Mouse (Mus musculus): ENCODE results near the gene Wdr5b.
A peak's percentile ranks its signal among the peaks of the same experiment; 100 is the strongest.

Gene Wdr5b

DNA sequence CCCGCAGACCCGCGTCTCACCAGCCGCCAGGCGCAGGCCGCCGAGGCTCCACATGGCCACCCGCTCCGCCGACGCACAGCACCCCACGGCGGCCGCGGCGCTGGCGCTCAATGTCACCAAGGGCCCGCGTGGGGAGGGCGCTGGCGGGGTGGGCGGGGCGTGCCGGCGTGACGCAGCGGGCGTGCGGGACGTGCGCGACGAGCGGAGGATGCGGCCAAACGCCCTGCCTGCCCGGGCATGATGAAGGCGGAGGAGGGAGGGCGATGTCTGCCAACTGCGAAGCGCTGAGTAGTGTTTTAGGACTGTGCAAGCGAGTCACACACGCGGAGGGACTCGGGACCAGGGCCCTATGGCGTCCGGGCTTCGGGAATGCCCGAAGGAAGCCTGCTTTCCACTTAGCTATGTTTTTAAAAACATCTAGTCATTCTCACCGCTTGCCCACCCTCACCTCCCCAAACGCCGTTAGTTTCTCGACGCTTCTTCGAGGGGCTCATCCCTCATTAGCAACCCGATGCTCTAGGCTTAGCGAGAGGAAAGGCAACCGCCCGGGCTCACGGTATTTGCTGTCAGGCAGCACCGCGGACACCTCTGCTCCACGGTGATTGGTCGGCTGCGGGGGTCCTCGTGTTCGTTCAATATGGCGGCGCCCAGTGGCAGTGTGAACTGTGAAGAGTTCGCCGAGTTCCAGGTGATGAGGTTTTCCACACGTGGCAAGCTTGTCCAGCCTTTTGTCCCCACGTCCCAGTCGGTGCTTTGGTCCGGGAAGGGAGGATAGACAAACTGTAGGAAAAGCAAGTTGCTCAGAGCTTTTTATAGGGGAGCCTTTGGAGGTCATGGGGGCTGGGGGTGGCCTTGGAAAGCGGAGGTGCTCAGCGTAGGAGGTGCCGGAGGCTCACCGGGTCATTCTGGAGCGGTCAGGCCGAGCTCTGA, 30.7 kb downstream of the Wdr5b start, which contains the start of the genes Fam162a and Ccdc58:
Gene Fam162a, minus strand, starts transcription at position 145 of the 930 bp plus-strand sequence.
Gene Ccdc58, plus strand, starts transcription at position 236 of the 930 bp plus-strand sequence.
- peak; percentile 91 for DNase-seq

DNA sequence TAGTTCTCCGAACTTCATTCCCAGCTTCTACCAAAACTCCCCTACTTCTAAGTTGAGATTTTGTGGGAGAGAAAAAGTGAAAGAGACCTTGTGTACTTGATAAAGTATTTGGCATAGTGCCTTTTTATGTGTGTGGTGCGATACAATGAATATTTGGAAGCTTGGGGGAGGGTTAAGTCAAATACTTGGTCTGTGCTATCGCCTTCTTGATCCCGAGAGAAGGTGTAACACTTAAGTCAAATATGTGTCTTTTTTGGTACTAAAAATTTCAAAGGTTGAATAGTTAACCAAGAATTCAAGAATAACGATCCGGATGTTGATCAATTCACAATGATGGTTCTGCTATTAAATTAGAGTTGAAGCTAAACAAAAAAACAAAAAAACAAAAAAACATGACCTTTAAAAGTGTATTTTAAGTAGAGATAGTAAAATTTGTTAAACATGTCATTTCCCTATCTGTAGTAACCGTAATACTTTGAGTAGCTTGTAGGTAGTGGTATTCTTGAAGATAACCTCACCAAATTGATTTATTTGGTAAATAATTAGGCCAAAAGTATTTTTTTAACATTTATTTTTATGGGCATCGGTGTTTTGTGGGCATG, 31.5 kb downstream of the Wdr5b start:
- no peak for DNase-seq

DNA sequence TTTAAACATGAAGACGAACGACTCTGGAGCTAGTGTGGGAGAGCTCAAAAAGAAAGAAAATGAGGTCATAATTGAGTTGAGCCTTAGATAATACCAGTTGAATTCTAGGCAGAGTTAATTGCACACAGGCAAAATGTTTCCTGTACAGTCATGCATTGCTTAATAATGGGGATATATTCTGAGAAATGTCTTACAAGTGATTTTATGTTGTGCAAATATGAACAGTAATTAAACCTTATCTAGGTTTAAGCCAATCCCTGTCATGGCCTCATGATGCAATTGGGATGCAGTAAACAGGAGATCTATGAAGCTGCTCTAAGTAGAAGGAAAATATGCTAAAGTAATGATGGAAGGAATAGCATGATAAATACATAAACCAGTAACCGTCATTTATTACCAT, 33.8 kb downstream of the Wdr5b start:
- DNase-seq = no peak

GRCm38 (mm10) chr16:36079916-36080315, 38.9 kb downstream of the Wdr5b start:
- no peak for DNase-seq

DNA sequence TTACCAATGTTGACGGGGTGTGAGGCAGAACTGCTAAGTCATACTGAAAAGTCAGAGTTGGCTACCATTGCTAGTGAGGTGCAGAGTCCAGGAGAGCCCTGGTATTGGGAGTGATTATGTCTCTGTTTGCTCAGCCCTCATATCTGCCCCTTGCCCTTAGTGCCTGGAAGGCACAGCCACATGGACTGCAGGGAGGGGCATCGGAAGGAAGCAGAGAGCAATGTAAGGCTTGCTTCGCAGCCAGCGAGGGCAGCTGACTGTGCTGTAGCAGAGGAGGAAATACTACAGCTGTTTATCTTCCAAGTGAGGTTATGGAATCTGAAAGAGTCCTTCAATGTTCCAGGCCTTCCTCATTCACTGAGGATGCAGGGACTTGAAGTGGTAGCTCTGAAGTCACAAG, 46.9 kb downstream of the Wdr5b start:
- no peak for DNase-seq

DNA sequence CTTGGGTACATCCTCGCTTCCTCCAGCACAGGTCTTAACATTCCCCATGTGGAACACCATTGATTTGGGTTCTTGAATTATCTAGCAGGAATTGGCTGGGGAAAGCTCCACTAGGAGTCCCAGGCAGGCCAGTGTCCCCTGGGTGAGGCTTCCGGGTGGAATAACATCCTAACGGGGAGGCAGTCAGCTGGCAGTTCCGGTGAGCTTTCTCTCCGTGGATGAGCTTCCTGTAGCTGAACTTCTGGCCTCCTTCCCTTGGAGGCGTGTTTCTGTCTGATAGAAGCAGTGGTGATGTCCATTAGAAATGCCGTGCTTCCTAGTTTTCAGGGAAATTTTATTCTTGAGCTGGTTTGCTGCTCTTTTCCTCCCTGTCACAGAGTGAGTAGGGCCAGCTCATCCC, 48.1 kb downstream of the Wdr5b start:
- no peak for DNase-seq

DNA sequence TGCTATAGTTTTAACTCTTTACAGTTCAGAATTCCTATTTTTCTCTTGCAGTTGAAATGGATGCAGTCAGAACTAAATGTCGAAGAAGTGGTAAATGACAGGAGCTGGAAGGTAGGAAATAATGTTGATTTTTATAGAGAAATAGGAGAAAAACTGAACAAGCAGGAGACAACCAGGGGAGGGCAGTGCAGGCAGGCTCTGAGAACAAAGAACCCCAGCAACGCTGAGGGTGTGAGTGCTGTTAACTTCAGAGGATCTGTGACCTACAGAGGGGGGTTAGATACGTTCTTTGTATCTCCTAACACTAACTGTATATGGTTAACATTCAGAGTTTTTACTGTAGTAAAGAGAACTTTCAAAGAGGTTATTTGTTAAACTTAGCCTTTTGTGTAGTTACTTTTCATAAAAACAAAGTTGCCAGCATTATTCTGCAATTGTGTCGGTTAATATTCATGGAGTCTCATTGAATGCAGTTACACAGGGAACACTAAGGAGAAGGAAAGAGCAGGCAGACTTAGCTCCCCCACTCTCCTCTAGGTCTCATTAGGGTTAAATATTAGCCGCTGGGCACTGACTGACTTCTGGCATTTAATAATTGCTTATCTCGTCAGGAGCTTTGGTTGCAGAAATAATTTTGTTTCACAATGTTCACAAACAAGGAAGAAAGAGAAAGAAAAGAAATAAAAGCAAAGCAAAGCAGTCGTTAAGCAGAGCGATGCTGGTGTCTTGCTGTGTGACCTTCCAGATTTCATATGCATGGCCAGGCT, 49.0 kb downstream of the Wdr5b start:
- DNase-seq = no peak

DNA sequence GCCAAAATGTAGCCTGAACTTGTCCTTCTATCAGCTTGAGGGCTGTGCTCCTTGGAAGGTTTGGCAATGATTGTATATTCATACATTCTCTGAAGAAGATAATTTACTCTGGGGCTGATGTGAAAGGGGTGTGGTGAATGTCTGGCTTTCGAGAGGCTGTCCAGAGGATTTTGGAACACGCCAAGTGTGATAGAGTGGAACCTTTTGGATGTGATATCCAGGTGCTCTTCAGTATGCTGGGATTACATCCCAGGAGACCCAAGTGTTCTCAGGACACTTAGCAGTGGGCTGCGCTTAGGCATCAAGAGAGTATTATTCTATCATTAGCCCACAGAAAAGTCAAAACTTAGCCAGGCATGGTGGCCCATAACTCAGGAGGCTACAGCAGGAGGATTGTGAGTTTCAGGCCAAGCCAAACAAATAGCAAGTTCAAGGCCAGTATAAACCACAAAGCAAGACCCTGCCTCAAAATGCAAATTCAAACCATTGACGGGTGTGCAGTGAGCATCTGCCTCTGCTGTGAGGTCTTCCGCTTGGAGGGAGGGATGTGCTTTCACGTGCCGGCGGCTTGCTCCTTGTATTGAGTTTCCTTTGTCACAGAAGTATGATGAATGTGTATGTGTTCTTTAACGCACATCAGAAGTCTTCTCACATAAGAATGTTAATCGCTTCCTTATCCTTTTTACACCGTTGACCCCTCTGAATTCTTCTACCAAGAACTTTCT, 50.0 kb downstream of the Wdr5b start:
- DNase-seq = no peak
